Mouse (Mus musculus) midbrain, embryonic 10.5 days (tissue): ENCODE data around the gene Trim14. TPM values are rescaled to one million over a fixed set of nuclear protein-coding genes. Genes with fewer than 3 reads are reported as not detected.
A peak's percentile ranks its signal among the peaks of the same experiment; 100 is the strongest.

Experiments used
- DNase-seq: peaks from one replicate; pipeline ENCODE4 v3.0.0-alpha.2; 2017; ENCODE audit warnings: low spot score
- H3K27ac ChIP-seq: fragments of 300-500 bp; sonication (generic); replicated peaks from 2 replicates; pipeline ENCODE4 v1.5.1; 2016; ENCODE audit warnings: mild to moderate bottlenecking
- H3K27me3 ChIP-seq: fragments of 300-500 bp; sonication (generic); 2 replicates; pipeline ENCODE4 v1.6.1; 2016; ENCODE audit warnings: low read depth, mild to moderate bottlenecking; ENCODE audit not compliant: poor library complexity, severe bottlenecking
- H3K36me3 ChIP-seq: fragments of 300-500 bp; sonication (generic); 2 replicates; pipeline ENCODE4 v1.6.1; 2016; ENCODE audit warnings: mild to moderate bottlenecking, moderate library complexity
- H3K4me1 ChIP-seq: fragments of 300-500 bp; sonication (generic); 2 replicates; pipeline ENCODE4 v1.6.1; 2016
- H3K4me3 ChIP-seq: fragments of 300-500 bp; sonication (generic); 2 replicates; pipeline ENCODE4 v1.5.1; 2016; ENCODE audit warnings: mild to moderate bottlenecking, moderate library complexity
- H3K9me3 ChIP-seq: fragments of 300-500 bp; sonication (generic); replicated peaks from 2 replicates; pipeline ENCODE4 v1.6.1; 2016; ENCODE audit warnings: mild to moderate bottlenecking
- WGBS: fragments of 180-500 bp; shearing (Covaris S2); methylation state at CpG from one replicate; pipeline ENCODE4 v1.1.7; 2016; 5-methylcytosine and 5-hydroxymethylcytosine counted together
- polyA plus RNA-seq: library from polyadenylated mRNA; unstranded; fragments of >200 nt; fragmentation: Nextera tagmentation; extraction: Ambion mirVana; gene quantifications from 2 replicates; pipeline ENCODE4 v1.2.1, GENCODE M21; 2016

Gene Trim14
- polyA plus RNA-seq, 1 experiment from 2014 or later, result 0.62 TPM

DNA sequence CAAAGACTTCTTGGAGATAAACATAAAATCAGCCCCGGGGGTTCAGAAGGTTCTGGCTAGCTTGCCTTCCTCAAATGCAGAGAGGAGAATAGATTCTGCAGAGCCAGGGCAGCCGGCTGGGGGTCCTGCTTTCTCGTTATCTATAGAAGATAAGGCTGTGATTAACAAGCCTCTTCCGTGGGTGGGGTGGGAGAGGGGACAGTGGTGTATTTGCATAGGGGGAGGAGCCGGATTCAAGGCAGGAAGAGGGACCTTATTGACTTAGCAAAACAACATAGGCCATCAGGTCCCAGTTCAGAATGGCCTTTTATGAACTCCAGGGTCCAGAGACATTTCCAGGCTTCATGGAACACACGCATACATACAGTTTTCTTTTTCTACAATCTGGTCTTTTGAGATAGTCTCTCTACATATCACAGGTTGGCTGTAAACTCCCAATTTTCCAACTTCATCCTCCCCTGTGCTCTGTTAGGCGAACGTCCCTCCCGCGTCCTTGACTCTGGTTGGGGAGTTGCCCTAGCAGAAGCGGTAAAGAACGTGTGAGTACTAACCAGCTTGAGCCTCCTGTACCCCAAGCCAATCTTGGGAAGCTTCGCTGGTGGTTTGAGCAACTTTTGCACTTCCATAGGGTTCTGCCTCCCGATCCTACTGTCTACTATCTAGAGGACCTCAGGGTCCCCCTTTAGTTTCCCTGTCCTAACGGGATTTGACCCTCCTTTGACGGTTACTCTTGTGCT lies 679 bp downstream of the Trim14 start:
- Histone ChIP-seq H3K4me3 (peak overlapping the region; percentile 56), H3K27ac (0 out of 2 replicates have a peak overlapping the region, but pooled peaks have one; percentile 13), H3K36me3 (no peaks in the 10 kb centered on the region), H3K9me3 (no peaks in the 10 kb centered on the region), H3K4me1 (peaks cover 26% of the 10 kb centered on the region), H3K27me3 (peaks cover 79% of the 10 kb centered on the region)
- DNase-seq, result no peak
- 7% methylated on average over 16 of the region's 16 CpGs for WGBS

DNA sequence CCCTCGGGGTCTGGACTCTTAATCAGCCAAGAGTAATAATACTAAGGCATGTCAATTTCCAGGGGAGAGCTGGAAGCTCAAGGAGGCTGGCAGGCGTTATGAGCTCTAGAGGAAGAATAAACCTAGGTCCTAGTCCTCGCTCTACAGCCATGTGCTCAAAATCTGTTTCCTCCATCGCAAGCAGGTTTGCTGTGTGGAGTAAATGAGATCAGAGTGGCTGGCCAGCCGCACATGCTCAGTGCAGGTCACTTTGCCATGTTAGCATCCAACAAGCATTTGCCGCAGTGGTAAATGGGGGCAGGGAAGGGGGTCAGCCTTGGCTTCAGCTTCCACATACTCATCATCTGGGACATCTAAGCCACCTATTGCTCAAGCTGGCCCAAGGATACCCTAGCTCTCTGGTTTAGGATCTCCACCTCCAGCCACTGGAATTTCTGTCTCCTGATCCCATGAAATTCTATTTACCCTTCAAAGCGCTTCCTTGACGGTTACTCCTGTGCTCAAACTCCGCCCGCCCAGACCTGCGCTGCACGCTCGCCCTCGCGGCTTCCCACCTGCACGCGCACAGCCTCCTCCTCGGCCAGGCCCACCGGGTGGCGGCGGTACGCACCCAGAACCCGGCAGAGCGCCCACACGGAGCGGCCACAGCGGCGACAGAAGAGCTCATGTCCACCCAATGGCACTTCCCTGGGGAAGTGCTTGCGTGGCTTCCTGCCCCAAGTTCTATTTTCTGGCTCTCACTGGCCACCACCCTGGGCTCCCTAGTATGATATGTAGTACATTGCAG lies 1.8 kb downstream of the Trim14 start:
- WGBS, result 12% methylated on average over 29 of the region's 29 CpGs
- no peak for DNase-seq
- H3K27me3 ChIP-seq, result peaks cover 74% of the 10 kb centered on the region

DNA sequence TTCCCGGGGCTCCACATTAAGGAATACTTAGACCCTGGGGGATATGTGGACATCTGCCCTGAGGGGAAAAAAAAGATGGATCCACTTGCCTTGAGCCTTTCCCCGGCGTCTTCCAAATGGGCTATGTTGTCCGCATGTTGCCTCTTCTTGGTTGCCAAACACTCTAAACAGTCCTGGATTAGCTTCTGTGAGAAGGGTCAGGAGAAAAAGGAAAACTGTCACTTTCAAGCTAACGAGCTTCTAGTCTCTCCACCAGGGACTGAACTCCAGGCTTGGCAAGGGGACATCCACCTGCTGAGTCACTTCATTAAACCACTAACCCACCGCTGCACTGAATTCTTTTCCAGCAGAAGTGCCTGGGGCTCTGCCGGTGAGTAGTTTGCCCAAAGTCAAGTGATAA lies 3.0 kb downstream of the Trim14 start:
- Histone ChIP-seq H3K36me3 (no peaks in the 10 kb centered on the region), H3K9me3 (no peaks in the 10 kb centered on the region), H3K27me3 (peaks cover 76% of the 10 kb centered on the region), H3K4me1 (peaks cover 26% of the 10 kb centered on the region), H3K4me3 (no peak overlapping the region), H3K27ac (no peak overlapping the region)
- 79% methylated on average over 7 of the region's 7 CpGs for WGBS
- no peak for DNase-seq

More for the DNA sequence above, 1.8 kb downstream of the Trim14 start:
- Histone ChIP-seq H3K9me3 (no peaks in the 10 kb centered on the region), H3K4me1 (peaks cover 26% of the 10 kb centered on the region), H3K36me3 (no peaks in the 10 kb centered on the region), H3K4me3 (peak overlapping the region; percentile 40), H3K27ac (no peak overlapping the region; the same call in 1 of the 2 replicates)

DNA sequence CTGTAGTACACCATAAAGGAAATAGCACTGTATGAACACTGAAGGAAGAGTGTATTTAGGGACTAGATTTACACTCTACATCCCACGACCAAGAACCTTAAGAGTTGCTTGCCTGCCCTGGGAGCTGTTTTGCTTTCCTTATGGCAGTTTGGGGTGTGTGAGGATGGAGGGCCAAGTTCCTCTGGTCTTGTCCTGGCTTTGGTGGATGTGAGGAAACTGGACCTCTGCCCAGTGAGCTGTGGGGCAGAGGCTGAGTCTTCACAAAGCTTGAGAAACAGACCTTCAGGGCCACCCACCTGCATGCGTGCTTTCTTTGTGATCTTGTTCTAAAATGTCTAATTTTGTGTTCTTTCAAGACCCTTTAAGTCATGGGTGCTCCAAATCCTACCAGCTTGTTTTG lies 3.4 kb downstream of the Trim14 start:
- Histone ChIP-seq H3K36me3 (no peaks in the 10 kb centered on the region), H3K27me3 (peaks cover 71% of the 10 kb centered on the region), H3K27ac (no peak overlapping the region), H3K4me1 (peaks cover 29% of the 10 kb centered on the region), H3K4me3 (no peak overlapping the region), H3K9me3 (no peaks in the 10 kb centered on the region)
- WGBS, result 82% methylated on average over 2 of the region's 2 CpGs
- no peak for DNase-seq

DNA sequence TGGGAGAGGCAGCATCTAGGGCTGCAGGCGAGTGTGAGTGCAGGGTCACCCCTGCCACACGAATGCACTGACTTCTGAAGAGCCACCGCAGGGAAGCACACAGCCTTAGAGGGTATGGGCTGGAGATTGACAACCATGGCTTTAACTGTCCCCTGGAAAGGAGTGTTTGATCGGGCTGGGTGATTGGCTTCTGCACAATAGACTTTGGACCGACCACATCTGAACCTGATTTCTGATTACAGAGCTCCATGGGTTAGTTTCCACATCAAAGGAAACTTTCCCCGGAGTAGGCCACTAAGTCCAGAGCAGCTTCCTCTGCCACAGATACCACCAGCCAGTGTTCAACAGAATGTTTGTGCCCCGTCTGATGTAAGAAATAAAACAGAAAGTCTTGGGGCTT lies 6.2 kb downstream of the Trim14 start:
- Histone ChIP-seq H3K36me3 (no peaks in the 10 kb centered on the region), H3K27me3 (peaks cover 51% of the 10 kb centered on the region), H3K9me3 (no peaks in the 10 kb centered on the region), H3K4me1 (peaks cover 17% of the 10 kb centered on the region), H3K27ac (no peak overlapping the region), H3K4me3 (no peak overlapping the region)
- DNase-seq, result no peak
- whole genome bisulfite sequencing, result 60% methylated on average over 7 of the region's 7 CpGs

DNA sequence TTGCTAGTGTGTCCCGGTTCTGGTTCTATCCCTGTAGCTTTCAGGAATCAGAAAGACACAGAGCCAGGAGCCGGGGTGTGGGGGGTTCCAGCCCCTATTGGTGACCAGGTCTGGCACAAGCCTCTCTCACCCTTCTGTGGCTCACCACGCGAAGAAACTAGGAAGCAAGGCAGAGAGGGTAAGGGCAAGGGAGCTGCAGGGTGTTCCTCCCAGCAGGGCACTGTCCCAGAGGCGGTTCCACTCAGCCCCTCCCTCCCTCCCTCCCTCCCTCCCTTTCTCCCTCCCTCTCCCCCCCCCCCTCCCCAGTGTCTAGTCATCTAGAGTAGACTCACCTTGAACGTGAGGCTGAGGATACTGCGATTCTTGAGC lies 8.4 kb downstream of the Trim14 start:
- Histone ChIP-seq H3K9me3 (no peaks in the 10 kb centered on the region), H3K4me1 (peaks cover 8% of the 10 kb centered on the region), H3K27ac (peak overlapping the region; percentile 64), H3K36me3 (no peaks in the 10 kb centered on the region), H3K27me3 (peaks cover 29% of the 10 kb centered on the region), H3K4me3 (peak overlapping the region; percentile 45)
- WGBS, result 11% methylated on average over 7 of the region's 7 CpGs
- no peak for DNase-seq

DNA sequence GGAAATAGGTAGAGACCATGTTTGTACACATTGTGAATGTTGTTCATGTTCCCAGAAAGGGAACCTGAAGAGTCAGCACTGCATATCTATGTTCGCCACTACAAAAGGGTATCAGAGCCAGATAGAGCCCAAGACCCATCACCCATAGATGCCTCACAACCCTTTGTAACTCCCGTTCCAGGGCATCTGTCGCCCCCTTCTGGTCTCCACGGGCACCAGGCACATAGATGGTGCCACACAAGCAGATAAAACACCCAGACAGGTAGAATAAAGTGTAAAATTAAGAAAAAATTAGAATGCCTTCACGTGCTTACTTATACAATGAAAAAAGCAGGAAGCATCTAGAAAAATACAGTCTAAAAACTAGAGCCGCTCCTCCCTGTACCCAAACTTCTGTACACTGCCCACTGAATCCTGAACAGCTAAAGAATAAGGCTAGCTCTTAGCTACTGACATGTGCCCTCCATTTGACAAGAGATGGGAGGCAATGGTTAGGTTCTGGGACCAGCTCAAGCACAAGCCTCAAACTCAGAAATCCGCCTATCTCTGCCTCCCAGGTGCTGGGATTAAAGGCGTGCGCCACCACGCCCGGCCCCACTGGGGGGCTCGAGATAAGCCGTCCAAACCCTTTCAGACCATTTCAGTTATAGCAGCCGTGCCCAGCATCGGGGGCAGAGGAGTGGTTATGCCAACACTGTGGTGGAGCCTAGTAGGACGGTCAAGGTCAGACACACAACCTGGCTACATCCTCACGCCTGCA lies 9.0 kb downstream of the Trim14 start:
- no peaks in the 10 kb centered on the region for H3K9me3 ChIP-seq
- DNase-seq, result no peak
- H3K4me3 ChIP-seq, result peak overlapping the region; percentile 45
- no peaks in the 10 kb centered on the region for H3K36me3 ChIP-seq
- peak overlapping the region; percentile 64 for H3K27ac ChIP-seq
- peaks cover 24% of the 10 kb centered on the region for H3K27me3 ChIP-seq
- WGBS, result 32% methylated on average over 17 of the region's 17 CpGs
- peaks cover 8% of the 10 kb centered on the region for H3K4me1 ChIP-seq

DNA sequence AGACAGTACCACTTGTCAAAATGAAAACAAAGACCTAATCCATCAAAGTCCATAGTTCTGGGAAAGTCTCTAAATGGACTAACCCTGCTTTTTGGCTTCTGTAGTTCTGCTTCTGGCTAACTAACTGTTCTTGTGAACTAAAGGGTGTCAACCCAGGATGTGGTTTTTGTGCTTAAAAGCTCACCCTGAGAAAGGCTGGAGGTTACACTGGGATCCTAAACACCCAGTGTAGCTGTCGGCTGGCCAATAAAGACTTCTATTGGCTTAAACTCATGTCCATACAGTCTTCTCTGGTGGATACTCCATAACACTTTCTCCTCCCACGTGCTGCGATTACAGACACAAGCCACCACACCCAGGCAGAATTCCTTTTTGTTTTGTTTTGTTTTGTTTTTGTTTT lies 9.7 kb downstream of the Trim14 start:
- 90% methylated on average over 3 of the region's 3 CpGs for WGBS
- Histone ChIP-seq H3K4me3 (no peak overlapping the region), H3K9me3 (no peaks in the 10 kb centered on the region)

DNA sequence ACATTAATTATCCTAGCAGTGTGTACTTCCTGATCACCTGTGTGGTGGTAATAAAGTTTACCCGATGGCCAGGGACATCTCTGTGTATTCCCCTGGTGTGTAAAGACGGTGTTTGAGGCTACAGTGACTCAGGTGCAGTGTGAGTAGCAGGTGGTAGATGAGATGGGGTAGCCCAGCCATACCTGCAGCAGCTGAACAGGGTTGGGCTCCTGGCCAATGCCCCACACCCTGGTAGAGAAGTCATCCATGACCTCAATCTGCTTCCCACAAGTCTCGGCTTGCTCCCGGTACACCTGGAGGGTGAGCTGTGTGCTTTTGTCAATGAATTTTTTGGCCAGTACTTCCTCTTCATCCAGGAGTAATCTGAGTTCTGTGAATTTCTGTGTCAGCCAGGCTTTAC lies 12.6 kb downstream of the Trim14 start:
- peaks cover 8% of the 10 kb centered on the region for H3K4me1 ChIP-seq
- H3K9me3 ChIP-seq, result no peaks in the 10 kb centered on the region
- no peaks in the 10 kb centered on the region for H3K36me3 ChIP-seq
- peaks cover 17% of the 10 kb centered on the region for H3K27me3 ChIP-seq
- DNase-seq, result no peak
- 89% methylated on average over 4 of the region's 4 CpGs for WGBS
- H3K27ac ChIP-seq, result no peak overlapping the region
- H3K4me3 ChIP-seq, result no peak overlapping the region

More for the DNA sequence above, 9.7 kb downstream of the Trim14 start:
- Histone ChIP-seq H3K36me3 (no peaks in the 10 kb centered on the region), H3K4me1 (peaks cover 8% of the 10 kb centered on the region), H3K27ac (no peak overlapping the region), H3K27me3 (peaks cover 21% of the 10 kb centered on the region)
- DNase-seq, result no peak

DNA sequence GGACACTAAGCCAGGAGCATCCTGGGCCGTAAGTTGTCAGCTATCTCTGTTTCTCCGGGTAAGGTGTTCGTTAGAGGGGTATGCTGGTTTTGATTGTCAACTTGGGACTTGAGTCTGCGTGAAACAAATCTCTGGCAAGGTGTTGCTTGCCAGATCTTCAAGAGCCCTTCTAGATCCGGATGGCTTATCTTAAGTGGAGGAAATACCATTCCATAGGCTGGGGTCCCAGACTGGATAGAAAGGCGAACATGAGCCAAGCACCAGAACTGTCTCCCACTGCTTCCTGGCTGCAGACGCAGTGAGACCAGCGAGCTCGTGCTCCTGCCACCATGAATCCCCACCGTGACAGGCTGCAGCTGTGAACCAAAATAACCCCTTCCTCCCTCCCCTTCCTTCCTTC lies 14.5 kb downstream of the Trim14 start:
- H3K4me1 ChIP-seq, result no peaks in the 10 kb centered on the region
- DNase-seq, result no peak
- no peak overlapping the region for H3K4me3 ChIP-seq
- WGBS, result 89% methylated on average over 10 of the region's 10 CpGs
- H3K27ac ChIP-seq, result no peak overlapping the region
- H3K27me3 ChIP-seq, result 0 out of 2 replicates have a peak, but pooled peaks cover 11% of the 10 kb centered on the region
- H3K9me3 ChIP-seq, result no peaks in the 10 kb centered on the region
- no peaks in the 10 kb centered on the region for H3K36me3 ChIP-seq

DNA sequence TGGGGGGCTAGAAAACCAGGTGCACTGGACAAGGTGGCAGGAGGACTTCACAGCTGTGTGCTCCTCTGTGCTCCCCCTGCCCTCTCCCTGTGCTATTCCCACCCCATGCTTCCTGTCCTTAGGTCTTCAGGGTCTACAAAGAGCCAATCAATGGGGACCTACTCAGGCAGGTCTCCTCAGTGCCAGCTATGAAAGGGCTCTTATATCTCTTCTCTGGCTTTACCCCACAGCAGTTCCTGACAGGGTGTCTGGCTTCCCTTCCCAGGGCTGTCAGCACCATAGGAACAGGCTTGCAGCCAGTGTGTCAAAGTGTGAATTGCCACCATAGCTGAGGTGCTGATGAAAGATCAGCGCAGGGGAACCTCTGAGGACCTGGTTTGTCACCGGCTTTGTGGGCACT lies 15.4 kb downstream of the Trim14 start:
- 89% methylated on average over 2 of the region's 2 CpGs for WGBS
- Histone ChIP-seq H3K4me3 (no peak overlapping the region), H3K4me1 (no peaks in the 10 kb centered on the region), H3K27me3 (0 out of 2 replicates have a peak, but pooled peaks cover 8% of the 10 kb centered on the region), H3K27ac (no peak overlapping the region), H3K36me3 (no peaks in the 10 kb centered on the region), H3K9me3 (no peaks in the 10 kb centered on the region)
- no peak for DNase-seq

DNA sequence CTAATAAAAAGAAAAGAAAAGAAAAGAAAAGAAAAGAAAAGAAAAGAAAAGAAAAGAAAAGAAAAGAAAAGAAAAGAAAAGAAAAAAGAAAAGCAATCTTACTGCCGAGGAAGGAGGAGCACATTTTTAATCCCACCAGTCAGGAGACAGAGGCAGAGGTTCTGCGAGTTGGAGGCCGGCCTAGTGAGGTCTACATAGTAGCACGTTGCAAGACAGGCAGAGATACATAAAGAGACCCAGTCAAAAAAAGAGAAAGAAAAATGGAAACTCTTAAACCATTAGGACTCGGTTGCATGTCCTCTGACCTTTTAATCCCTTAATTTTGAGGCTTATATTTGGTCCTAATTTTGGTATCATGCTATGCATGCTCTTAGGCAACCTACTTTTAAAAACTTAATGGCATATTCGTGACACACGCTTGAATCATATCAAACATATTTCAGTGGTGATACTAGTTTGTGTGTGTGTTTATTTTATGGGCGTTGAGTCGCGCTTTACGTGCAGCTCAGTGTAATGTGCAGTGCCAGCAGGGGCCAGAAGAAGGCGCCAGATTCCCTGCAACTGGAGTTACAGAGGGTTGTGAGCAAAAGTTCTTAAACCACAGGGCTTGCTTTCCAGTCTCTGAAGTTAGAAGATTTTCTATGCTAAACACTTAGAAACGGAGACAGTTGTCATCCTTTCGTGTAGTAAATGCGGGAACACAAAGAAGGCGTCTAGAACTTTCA lies 28.0 kb downstream of the Trim14 start:
- Histone ChIP-seq H3K4me3 (peak overlapping the region; percentile 70), H3K4me1 (peaks cover 18% of the 10 kb centered on the region), H3K36me3 (peaks cover 18% of the 10 kb centered on the region), H3K27me3 (peaks cover 38% of the 10 kb centered on the region), H3K9me3 (no peaks in the 10 kb centered on the region), H3K27ac (no peak overlapping the region)
- WGBS, result 9% methylated on average over 16 of the region's 16 CpGs
- DNase-seq, result peak; percentile 70
